Mouse (Mus musculus) lung, postnatal 25 days (tissue): ENCODE data around the gene Ltb.
"Not testable (repeated sequence)": the region's sequence is repeated elsewhere in the genome, so short reads cannot be mapped to it uniquely, and the experiment has no call there.

Experiments
- DNase-seq: peaks from one replicate; pipeline ENCODE4 v3.0.0; 2022; ENCODE audit warnings: low spot score

Gene Ltb

GRCm38 (mm10) chr17:35225456-35225855 is 31.2 kb downstream of the Ltb start:
- no peak for DNase-seq

- no peak for DNase-seq
Observed at GRCm38 (mm10) chr17:35226561-35227046, 32.4 kb downstream of the Ltb start.

- DNase-seq, result no peak
Observed at GRCm38 (mm10) chr17:35231022-35231421, 36.8 kb downstream of the Ltb start.

GRCm38 (mm10) chr17:35232043-35232442 is 37.8 kb downstream of the Ltb start:
- DNase-seq, result peak; percentile 86

GRCm38 (mm10) chr17:35232659-35233058 is 38.4 kb downstream of the Ltb start:
- DNase-seq, result no peak

GRCm38 (mm10) chr17:35233114-35233980 is 39.1 kb downstream of the Ltb start, which contains the start of gene Atp6v1g2:
Gene Atp6v1g2 (plus strand): TSS chr17:35233660.
- DNase-seq, result no peak

GRCm38 (mm10) chr17:35234090-35234489 is 39.9 kb downstream of the Ltb start:
- DNase-seq, result not testable (repeated sequence)

- no peak for DNase-seq
Observed at GRCm38 (mm10) chr17:35234903-35235302, 40.7 kb downstream of the Ltb start.

GRCm38 (mm10) chr17:35235614-35236389 is 41.6 kb downstream of the Ltb start, which contains the start of gene Nfkbil1:
Gene Nfkbil1 (minus strand): TSS chr17:35235792.
- peak; percentile 96 for DNase-seq

- DNase-seq, result peak; percentile 95
Observed at GRCm38 (mm10) chr17:35236390-35236746, 42.1 kb downstream of the Ltb start.

GRCm38 (mm10) chr17:35236996-35237395 is 42.8 kb downstream of the Ltb start:
- DNase-seq, result no peak

GRCm38 (mm10) chr17:35237504-35237903 is 43.3 kb downstream of the Ltb start:
- DNase-seq, result no peak

- DNase-seq, result no peak
Observed at GRCm38 (mm10) chr17:35239700-35240099, 45.5 kb downstream of the Ltb start.

- DNase-seq, result no peak
Observed at GRCm38 (mm10) chr17:35240384-35241304, 46.4 kb downstream of the Ltb start.

GRCm38 (mm10) chr17:35241305-35242014 is 47.2 kb downstream of the Ltb start, which contains the start of gene Ddx39b:
Gene Ddx39b (plus strand): TSS chr17:35241746.
- DNase-seq, result peak; percentile 96

GRCm38 (mm10) chr17:35242015-35242941 is 48.0 kb downstream of the Ltb start:
- no peak for DNase-seq

GRCm38 (mm10) chr17:35243086-35243485 is 48.8 kb downstream of the Ltb start:
- no peak for DNase-seq

GRCm38 (mm10) chr17:35244999-35245398 is 50.8 kb downstream of the Ltb start:
- no peak for DNase-seq
